Mouse (Mus musculus) MEL (cell line): ENCODE results near the gene Lmod2. TPM values are rescaled to one million over a fixed set of nuclear protein-coding genes. Genes with fewer than 3 reads are reported as not detected.

Experiments used
- DNase-seq: peaks from one replicate; pipeline ENCODE4 v3.0.0; 2011; ENCODE audit warnings: low read depth, low spot score
- H3K27ac ChIP-seq: 2 replicates; pipeline ENCODE4 v1.5.1; 2012; ENCODE audit warnings: low read depth, mild to moderate bottlenecking, control low read depth, low read length, moderate library complexity; ENCODE audit not compliant: control insufficient read depth
- H3K27me3 ChIP-seq, 2 experiments: fragments of 150-350 bp in 1 of 2; sonication (generic) in 1 of 2; 2 replicates each; pipeline ENCODE4 v1.6.1; 2012; ENCODE audit warnings: low read length in 2 of 2, mild to moderate bottlenecking in 2 of 2, improper control_type of control experiment in 1 of 2, moderate library complexity in 1 of 2; ENCODE audit not compliant: insufficient read depth in 2 of 2, control insufficient read depth in 1 of 2
- H3K36me3 ChIP-seq, 2 experiments: 2 replicates each; pipeline ENCODE4 v1.6.1; 2012 to 2014; ENCODE audit warnings: low read length in 2 of 2, improper control_type of control experiment in 1 of 2, inconsistent platforms in 1 of 2, mild to moderate bottlenecking in 1 of 2; ENCODE audit not compliant: insufficient read depth in 2 of 2, control insufficient read depth in 1 of 2
- H3K4me1 ChIP-seq, 2 experiments: fragments of 150-350 bp in 1 of 2; sonication (generic) in 1 of 2; 2 replicates each; pipeline ENCODE4 v1.6.1; 2012; ENCODE audit warnings: low read length in 2 of 2, improper control_type of control experiment in 1 of 2, mild to moderate bottlenecking in 1 of 2; ENCODE audit not compliant: insufficient read depth in 2 of 2, control insufficient read depth in 1 of 2
- H3K4me3 ChIP-seq, 2 experiments: fragments of 150-350 bp in 1 of 2; sonication (generic) in 1 of 2; 2 replicates each; pipeline ENCODE4 v1.5.1; 2012; ENCODE audit warnings: low read depth in 2 of 2, low read length in 2 of 2, mild to moderate bottlenecking in 2 of 2, moderate library complexity in 2 of 2, control low read depth in 1 of 2, improper control_type of control experiment in 1 of 2; ENCODE audit not compliant: control insufficient read depth in 1 of 2, insufficient read depth in 1 of 2
- H3K79me2 ChIP-seq: 2 replicates; pipeline ENCODE4 v1.6.1; 2012; ENCODE audit warnings: mild to moderate bottlenecking, low read length, moderate library complexity; ENCODE audit not compliant: control insufficient read depth, poor library complexity, insufficient read depth
- H3K9ac ChIP-seq: 2 replicates; pipeline ENCODE4 v1.6.1; 2012; ENCODE audit warnings: low read depth, mild to moderate bottlenecking, control low read depth, low read length, moderate library complexity; ENCODE audit not compliant: control insufficient read depth, poor library complexity, severe bottlenecking
- H3K9me3 ChIP-seq: fragments of 150-350 bp; sonication (generic); replicated peaks from 2 replicates; pipeline ENCODE4 v1.6.1; 2012; ENCODE audit warnings: mild to moderate bottlenecking, low read length, improper control_type of control experiment, moderate library complexity; ENCODE audit not compliant: insufficient read depth
- BHLHE40 ChIP-seq: IDR thresholded peaks from 2 replicates; pipeline ENCODE4 v1.6.1; 2012; ENCODE audit warnings: low read depth, mild to moderate bottlenecking, inconsistent platforms, low read length, improper control_type of control experiment, borderline replicate concordance
- CTCF ChIP-seq, 3 experiments: IDR thresholded peaks in 2 of 3; conservative IDR thresholded peaks in 1 of 3; 2 replicates each; pipeline ENCODE4 v1.5.1; 2011 to 2012; ENCODE audit warnings: low read length in 3 of 3, low read depth in 2 of 3, mild to moderate bottlenecking in 2 of 3, improper control_type of control experiment in 1 of 3, inconsistent platforms in 1 of 3, mixed read lengths in 1 of 3, moderate library complexity in 1 of 3; ENCODE audit not compliant: control insufficient read depth in 1 of 3, insufficient read depth in 1 of 3, poor library complexity in 1 of 3, severe bottlenecking in 1 of 3
- E2F4 ChIP-seq: IDR thresholded peaks from 2 replicates; pipeline ENCODE4 v1.6.1; 2011; ENCODE audit warnings: low read depth, low read length, improper control_type of control experiment, borderline replicate concordance
- ELF1 ChIP-seq: IDR thresholded peaks from 2 replicates; pipeline ENCODE4 v1.6.1; 2014; ENCODE audit warnings: low read depth, mild to moderate bottlenecking, inconsistent platforms, low read length, improper control_type of control experiment, moderate library complexity
- ETS1 ChIP-seq: IDR thresholded peaks from 2 replicates; pipeline ENCODE4 v1.6.1; 2012; ENCODE audit warnings: low read depth, mild to moderate bottlenecking, inconsistent platforms, low read length, improper control_type of control experiment, moderate library complexity
- GABPA ChIP-seq: IDR thresholded peaks from 2 replicates; pipeline ENCODE4 v1.6.1; 2012; ENCODE audit warnings: low read depth, mild to moderate bottlenecking, inconsistent platforms, low read length, improper control_type of control experiment, moderate library complexity
- HCFC1 ChIP-seq: IDR thresholded peaks from 2 replicates; pipeline ENCODE4 v1.6.1; 2012; ENCODE audit warnings: low read depth, mild to moderate bottlenecking, inconsistent platforms, low read length, improper control_type of control experiment, moderate library complexity
- JUND ChIP-seq: IDR thresholded peaks from 2 replicates; pipeline ENCODE4 v1.6.1; 2011; ENCODE audit warnings: low read depth, mild to moderate bottlenecking, improper control_type of control experiment, low read length
- MAFK ChIP-seq: IDR thresholded peaks from 2 replicates; pipeline ENCODE4 v1.6.1; 2011; ENCODE audit warnings: low read depth, mild to moderate bottlenecking, low read length, improper control_type of control experiment, borderline replicate concordance
- MAX ChIP-seq: IDR thresholded peaks from 2 replicates; pipeline ENCODE4 v1.6.1; 2011; ENCODE audit warnings: low read length, improper control_type of control experiment
- MXI1 ChIP-seq: IDR thresholded peaks from 2 replicates; pipeline ENCODE4 v1.6.1; 2011; ENCODE audit warnings: mild to moderate bottlenecking, low read depth, low read length, improper control_type of control experiment
- MYB ChIP-seq: IDR thresholded peaks from 2 replicates; pipeline ENCODE4 v1.6.1; 2011; ENCODE audit warnings: mild to moderate bottlenecking, low read depth, low read length, improper control_type of control experiment
- NELFE ChIP-seq: IDR thresholded peaks from 2 replicates; pipeline ENCODE4 v1.6.1; 2011; ENCODE audit warnings: low read depth, low read length, improper control_type of control experiment
- POLR2A ChIP-seq, 2 experiments: IDR thresholded peaks; 2 replicates each; pipeline ENCODE4 v1.6.1; 2011 to 2012; ENCODE audit warnings: low read length in 2 of 2, mild to moderate bottlenecking in 2 of 2, control low read depth in 1 of 2, improper control_type of control experiment in 1 of 2, low read depth in 1 of 2, moderate library complexity in 1 of 2; ENCODE audit not compliant: control insufficient read depth in 1 of 2, insufficient read depth in 1 of 2, poor library complexity in 1 of 2
- SMC3 ChIP-seq: IDR thresholded peaks from 2 replicates; pipeline ENCODE4 v1.6.1; 2011; ENCODE audit warnings: low read depth, low read length, improper control_type of control experiment
- TBP ChIP-seq: IDR thresholded peaks from 2 replicates; pipeline ENCODE4 v1.8.0; 2011; ENCODE audit warnings: low read depth, low read length, improper control_type of control experiment
- TCF12 ChIP-seq: IDR thresholded peaks from 2 replicates; pipeline ENCODE4 v1.6.1; 2014; ENCODE audit warnings: low read depth, mild to moderate bottlenecking, inconsistent platforms, low read length, improper control_type of control experiment, moderate library complexity
- UBTF ChIP-seq: IDR thresholded peaks from 2 replicates; pipeline ENCODE4 v1.6.1; 2012; ENCODE audit warnings: low read depth, mild to moderate bottlenecking, inconsistent platforms, low read length, improper control_type of control experiment, moderate library complexity, borderline replicate concordance; ENCODE audit not compliant: insufficient read depth
- USF1 ChIP-seq: IDR thresholded peaks from 2 replicates; pipeline ENCODE4 v1.6.1; 2014; ENCODE audit warnings: low read depth, mild to moderate bottlenecking, inconsistent platforms, low read length, improper control_type of control experiment, moderate library complexity
- USF2 ChIP-seq, 2 experiments: IDR thresholded peaks; 2 replicates each; pipeline ENCODE4 v1.6.1; 2011 to 2012; ENCODE audit warnings: improper control_type of control experiment in 2 of 2, low read length in 2 of 2, borderline replicate concordance in 1 of 2, inconsistent platforms in 1 of 2, low read depth in 1 of 2, mild to moderate bottlenecking in 1 of 2; ENCODE audit not compliant: insufficient read depth in 1 of 2
- ZKSCAN1 ChIP-seq: IDR thresholded peaks from 2 replicates; pipeline ENCODE4 v1.6.1; 2012; ENCODE audit warnings: low read depth, mild to moderate bottlenecking, inconsistent platforms, low read length, improper control_type of control experiment, moderate library complexity
- ZMIZ1 ChIP-seq: IDR thresholded peaks from 2 replicates; pipeline ENCODE4 v1.6.1; 2012; ENCODE audit warnings: low read depth, mild to moderate bottlenecking, inconsistent platforms, low read length, improper control_type of control experiment, moderate library complexity
- polyA plus RNA-seq, 2 experiments: library from polyadenylated mRNA; stranded (reverse) in 1 of 2; unstranded in 1 of 2; fragments of >175 nt in 1 of 2; fragments of >200 nt in 1 of 2; gene quantifications; 2 replicates each; pipeline versions ENCODE4 v1.2.1 to v1.2.4; 2012; ENCODE audit warnings: low replicate concordance in 2 of 2, low read depth in 1 of 2; ENCODE audit not compliant: insufficient read length in 2 of 2, insufficient read depth in 1 of 2, missing spikeins in 1 of 2
- total RNA-seq: library from RNA; depleted of rRNA; stranded (reverse); fragments of 300-350 nt; gene quantifications from 2 replicates; pipeline ENCODE4 v1.2.3, GENCODE M21; 2012

The Lmod2 gene
- total and polyA plus RNA-seq, 3 experiments = not detected

GRCm38 (mm10) chr6:24590282-24590681 is 7.3 kb upstream of the Lmod2 start:
- Histone ChIP-seq H3K4me1 (no peaks in the 10 kb centered on the region), H3K79me2 (no peaks in the 10 kb centered on the region), H3K36me3 (no peaks in the 10 kb centered on the region), H3K9ac (no peak overlapping the region), H3K27ac (no peak overlapping the region), H3K27me3 (no peaks in the 10 kb centered on the region), H3K4me3 (no peak overlapping the region), H3K9me3 (no peaks in the 10 kb centered on the region)
- DNase-seq = no peak
- TF ChIP-seq ETS1 (no peak), UBTF (no peak), SMC3 (no peak), ELF1 (no peak), BHLHE40 (no peak), USF1 (no peak), MAFK (no peak), E2F4 (no peak), HCFC1 (no peak)

- no peaks in the 10 kb centered on the region for H3K79me2 ChIP-seq
- no peaks in the 10 kb centered on the region; a peak in 2 of 4 replicates for H3K27me3 ChIP-seq
- H3K36me3 ChIP-seq = no peaks in the 10 kb centered on the region
- TF ChIP-seq ZKSCAN1 = no peak
- no peak for TF ChIP-seq HCFC1
- TF ChIP-seq MYB = no peak
- no peak for TF ChIP-seq ZMIZ1
- TF ChIP-seq MXI1 = no peak
- no peak for TF ChIP-seq USF2 (IDR thresholded peaks at IDR 0.05; ENCODE audit: borderline replicate concordance in 1 of 2, insufficient read depth in 1 of 2, low read depth in 1 of 2, low read length in 2 of 2)
- TF ChIP-seq JUND = no peak
- TF ChIP-seq TBP = no peak
- TF ChIP-seq UBTF = no peak
- TF ChIP-seq CTCF (IDR thresholded peaks at IDR 0.05 in 2 of 3, conservative IDR thresholded peaks at IDR 0.05 in 1 of 3; ENCODE audit: control insufficient read depth in 1 of 3, insufficient read depth in 1 of 3, low read depth in 2 of 3, low read length in 3 of 3, poor library complexity in 1 of 3, severe bottlenecking in 1 of 3) = no peak
- TF ChIP-seq GABPA = no peak
- no peak for TF ChIP-seq NELFE
- TF ChIP-seq MAX = no peak
- TF ChIP-seq BHLHE40 = no peak
- no peak for TF ChIP-seq TCF12
- TF ChIP-seq POLR2A (IDR thresholded peaks at IDR 0.05; ENCODE audit: control insufficient read depth in 1 of 2, insufficient read depth in 1 of 2, low read depth in 1 of 2, low read length in 2 of 2, poor library complexity in 1 of 2) = no peak
- no peak for TF ChIP-seq MAFK
- DNase-seq = no peak
- no peak overlapping the region for H3K4me3 ChIP-seq
- H3K4me1 ChIP-seq = no peaks in the 10 kb centered on the region
- H3K27ac ChIP-seq = no peak overlapping the region
- no peaks in the 10 kb centered on the region for H3K9me3 ChIP-seq
- H3K9ac ChIP-seq = no peak overlapping the region
Measured at GRCm38 (mm10) chr6:24591525-24592218, 5.9 kb upstream of the Lmod2 start.
